Mouse (Mus musculus): ENCODE measurements around the gene Cdk15. TPM values are rescaled to one million over a fixed set of nuclear protein-coding genes. Genes with fewer than 3 reads are reported as not detected.
A peak's percentile ranks its signal among the peaks of the same experiment; 100 is the strongest.

Cdk15 gene
- total and polyA plus RNA-seq, 3 experiments = 0.04 TPM; not detected in 2

DNA sequence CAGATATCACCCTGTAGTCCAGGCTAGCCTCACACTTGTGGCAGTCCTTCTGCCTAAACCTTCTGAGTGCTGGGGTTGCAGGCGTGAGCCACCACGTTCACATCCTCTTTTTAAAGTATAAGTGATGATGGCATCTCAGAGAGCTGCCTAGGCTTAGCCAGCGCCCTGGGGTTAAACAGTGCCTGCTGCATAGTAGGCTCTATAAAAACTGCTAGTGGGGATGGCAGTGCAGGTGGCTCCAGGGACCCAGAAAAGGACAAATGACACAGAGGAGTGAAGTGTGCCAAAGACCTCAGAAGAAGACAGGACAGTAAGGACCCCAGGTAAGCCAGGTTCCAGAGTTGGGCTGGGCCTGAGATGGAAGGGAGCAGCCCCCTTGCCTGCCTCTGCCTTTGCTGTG lies 104.1 kb downstream of the Cdk15 start:
- H3K27me3 ChIP-seq (ENCODE audit: insufficient read depth, low read length) = no peaks in the 10 kb centered on the region
- TF ChIP-seq POLR2AphosphoS5 (IDR thresholded peaks at IDR 0.05; ENCODE audit: insufficient replicate concordance, low read depth, low read length) = no peak
- TF ChIP-seq CTCF (IDR thresholded peaks at IDR 0.05; ENCODE audit: low read depth, low read length) = no peak
- TF ChIP-seq GATA1 (IDR thresholded peaks at IDR 0.05; ENCODE audit: borderline replicate concordance, low read length) = no peak
- no peak for TF ChIP-seq GATA2 (IDR thresholded peaks at IDR 0.05; ENCODE audit: borderline replicate concordance, low read depth, low read length)
- TF ChIP-seq TAL1 (conservative IDR thresholded peaks at IDR 0.05; ENCODE audit: low read depth, low read length) = no peak
- no peak for ATAC-seq (ENCODE audit: extremely low read depth, insufficient number of reproducible peaks, low FRiP score, poor library complexity, severe bottlenecking)

DNA sequence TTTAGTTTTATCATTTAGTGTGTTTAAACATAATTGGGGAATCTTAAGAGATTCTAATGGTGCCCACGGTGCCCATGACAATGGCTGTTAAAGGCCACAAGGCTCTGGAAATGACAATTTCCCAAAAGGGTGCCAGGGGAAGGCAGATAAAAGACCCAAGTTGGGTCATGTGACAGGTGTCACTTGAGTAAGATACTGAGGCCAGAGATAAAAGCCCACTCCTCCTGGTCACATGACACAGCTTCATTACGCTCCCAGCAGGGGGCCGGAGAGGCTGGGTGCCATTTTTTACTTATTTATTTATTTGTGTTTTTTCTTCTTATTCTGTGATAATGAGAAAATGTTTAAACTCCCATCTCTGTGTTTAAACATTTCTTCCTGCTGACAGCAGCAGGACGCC lies 104.8 kb downstream of the Cdk15 start:
- no peaks in the 10 kb centered on the region for H3K36me3 ChIP-seq (replicated peaks)
- ATAC-seq (ENCODE audit: extremely low read depth, insufficient number of reproducible peaks, low FRiP score, poor library complexity, severe bottlenecking) (peak; percentile 55; the same call in 1 of the 2 replicates), DNase-seq (ENCODE audit: low spot score) (peak; percentile 32)
- H3K9me3 ChIP-seq (replicated peaks) = no peaks in the 10 kb centered on the region
- no peak overlapping the region for H3K4me3 ChIP-seq (ENCODE audit: low read depth, low read length)
- TF ChIP-seq GATA2 (IDR thresholded peaks at IDR 0.05; ENCODE audit: borderline replicate concordance, low read depth, low read length) (no peak), TAL1 (conservative IDR thresholded peaks at IDR 0.05; ENCODE audit: low read depth, low read length) (peak; percentile 48), POLR2AphosphoS5 (IDR thresholded peaks at IDR 0.05; ENCODE audit: insufficient replicate concordance, low read depth, low read length) (no peak), CTCF (IDR thresholded peaks at IDR 0.05; ENCODE audit: low read depth, low read length) (no peak)
- H3K27me3 ChIP-seq (ENCODE audit: insufficient read depth, low read length) = no peaks in the 10 kb centered on the region
- H3K4me1 ChIP-seq (ENCODE audit: insufficient read depth, low read depth, low read length) = peaks cover 71% of the 10 kb centered on the region

More for the DNA sequence above, 104.1 kb downstream of the Cdk15 start:
- no peak overlapping the region for H3K4me3 ChIP-seq (ENCODE audit: low read depth, low read length)
- DNase-seq (ENCODE audit: low spot score) = no peak
- no peaks in the 10 kb centered on the region for H3K9me3 ChIP-seq (replicated peaks)
- peaks cover 76% of the 10 kb centered on the region for H3K4me1 ChIP-seq (ENCODE audit: insufficient read depth, low read depth, low read length)
- no peaks in the 10 kb centered on the region for H3K36me3 ChIP-seq (replicated peaks)

DNA sequence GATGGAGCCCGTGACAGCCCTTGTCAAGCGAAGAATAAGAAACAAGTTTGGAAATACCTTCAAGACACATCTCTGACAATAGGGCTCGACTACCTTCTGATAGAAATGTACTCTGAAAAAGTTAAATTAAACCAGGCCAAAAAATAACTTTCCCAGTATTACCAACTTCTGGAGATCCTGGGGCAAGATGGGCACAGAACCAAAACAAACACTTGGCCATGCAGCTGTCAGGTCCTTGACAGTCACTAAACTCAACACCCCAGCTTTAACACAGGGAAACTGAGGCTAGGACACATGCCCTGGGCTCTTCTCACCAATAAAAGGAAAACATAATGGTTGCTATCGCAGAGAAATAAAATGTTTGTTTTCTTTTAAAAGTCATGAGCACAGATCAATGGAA lies 105.3 kb downstream of the Cdk15 start:
- H3K36me3 ChIP-seq (replicated peaks) = no peaks in the 10 kb centered on the region
- peaks cover 71% of the 10 kb centered on the region for H3K4me1 ChIP-seq (ENCODE audit: insufficient read depth, low read depth, low read length)
- DNase-seq (ENCODE audit: low spot score) (no peak), ATAC-seq (ENCODE audit: extremely low read depth, insufficient number of reproducible peaks, low FRiP score, poor library complexity, severe bottlenecking) (no peak)
- H3K9me3 ChIP-seq (replicated peaks) = no peaks in the 10 kb centered on the region
- H3K4me3 ChIP-seq (ENCODE audit: low read depth, low read length) = no peak overlapping the region
- TF ChIP-seq GATA1 (IDR thresholded peaks at IDR 0.05; ENCODE audit: borderline replicate concordance, low read length) = no peak
- H3K27me3 ChIP-seq (ENCODE audit: insufficient read depth, low read length) = no peaks in the 10 kb centered on the region

DNA sequence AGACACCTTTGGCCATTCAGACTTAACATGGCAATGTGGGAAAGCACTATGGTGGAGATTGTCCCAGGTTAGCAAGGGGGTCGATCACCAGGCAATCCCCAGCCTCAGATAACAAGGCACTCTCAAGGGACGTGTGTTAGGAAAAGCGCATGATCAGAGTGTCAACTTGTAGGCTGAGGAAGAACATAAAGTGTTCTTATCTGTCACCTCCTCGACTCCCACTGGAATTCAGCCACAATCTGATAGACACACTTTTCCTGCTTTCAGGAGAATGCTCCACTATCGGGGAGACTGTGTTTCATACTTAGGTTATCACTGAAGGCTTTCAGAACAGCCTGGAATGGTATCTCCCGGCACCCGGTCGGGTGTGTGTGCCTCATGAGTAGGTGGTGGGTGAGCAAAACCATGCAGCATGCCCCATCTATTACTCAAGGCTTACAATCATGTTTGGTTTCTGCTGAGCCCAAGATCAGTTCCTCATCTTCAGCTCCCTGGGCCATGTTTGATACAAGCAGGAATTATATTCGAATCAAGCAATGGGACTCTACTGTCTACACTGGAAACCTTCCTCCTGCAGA lies 107.8 kb downstream of the Cdk15 start:
- TF ChIP-seq CTCF (IDR thresholded peaks at IDR 0.05; ENCODE audit: low read depth, low read length) = no peak
- no peak for TF ChIP-seq POLR2AphosphoS5 (IDR thresholded peaks at IDR 0.05; ENCODE audit: insufficient replicate concordance, low read depth, low read length)
- H3K27me3 ChIP-seq (ENCODE audit: insufficient read depth, low read length) = no peaks in the 10 kb centered on the region
- ATAC-seq (ENCODE audit: extremely low read depth, insufficient number of reproducible peaks, low FRiP score, poor library complexity, severe bottlenecking) (no peak), DNase-seq (ENCODE audit: low spot score) (no peak)
- H3K9me3 ChIP-seq (replicated peaks) = no peaks in the 10 kb centered on the region
- no peak overlapping the region for H3K4me3 ChIP-seq (ENCODE audit: low read depth, low read length)
- no peaks in the 10 kb centered on the region for H3K36me3 ChIP-seq (replicated peaks)
- H3K4me1 ChIP-seq (ENCODE audit: insufficient read depth, low read depth, low read length) = peaks cover 70% of the 10 kb centered on the region

DNA sequence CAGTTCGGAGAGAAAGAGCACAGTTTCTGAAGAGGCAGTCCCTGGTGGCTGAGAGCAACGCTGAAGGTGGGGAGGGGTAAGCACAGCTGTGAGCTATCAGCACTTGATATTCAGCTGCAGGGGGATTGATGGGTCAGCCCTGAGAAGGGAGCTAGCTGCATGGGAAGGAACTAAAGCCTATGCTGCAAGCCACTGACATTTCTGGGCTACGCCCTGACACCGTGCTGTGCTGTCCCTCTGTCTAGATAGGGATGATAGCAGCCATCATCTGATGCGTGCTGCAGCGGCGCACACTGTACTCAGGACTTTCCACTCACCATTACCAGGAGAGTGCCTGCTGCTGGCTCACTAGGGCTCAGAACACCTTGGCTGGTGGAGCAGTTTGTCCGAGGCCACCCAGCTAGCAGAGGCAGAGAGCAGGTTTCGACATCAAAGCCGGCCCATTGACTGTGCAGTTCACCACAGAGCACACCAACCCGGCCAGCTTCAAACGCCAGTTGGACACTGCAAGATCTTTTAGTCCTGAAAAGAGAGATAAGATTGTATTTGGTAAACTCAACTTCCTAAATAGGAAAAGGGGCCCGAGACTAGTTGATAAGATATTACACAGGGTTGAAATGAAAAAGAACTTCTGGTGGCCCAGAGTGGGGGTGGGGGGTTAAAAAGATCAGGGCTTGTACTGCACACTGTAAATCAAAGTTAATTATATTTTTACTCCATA lies 111.4 kb downstream of the Cdk15 start:
- DNase-seq (ENCODE audit: low spot score) (peak; percentile 64), ATAC-seq (ENCODE audit: extremely low read depth, insufficient number of reproducible peaks, low FRiP score, poor library complexity, severe bottlenecking) (peak; percentile 83)
- Histone ChIP-seq H3K9me3 (replicated peaks) (no peaks in the 10 kb centered on the region), H3K4me3 (ENCODE audit: low read depth, low read length) (peak overlapping the region; percentile 71), H3K27me3 (ENCODE audit: insufficient read depth, low read length) (no peaks in the 10 kb centered on the region), H3K36me3 (replicated peaks) (no peaks in the 10 kb centered on the region), H3K4me1 (ENCODE audit: insufficient read depth, low read depth, low read length) (peaks cover 53% of the 10 kb centered on the region)
- TF ChIP-seq GATA2 (IDR thresholded peaks at IDR 0.05; ENCODE audit: borderline replicate concordance, low read depth, low read length) = peak; percentile 92; the same call in 1 of the 2 replicates
- TF ChIP-seq CTCF (IDR thresholded peaks at IDR 0.05; ENCODE audit: low read depth, low read length) = no peak
- TF ChIP-seq TAL1 (conservative IDR thresholded peaks at IDR 0.05; ENCODE audit: low read depth, low read length) = 0 out of 2 replicates have a peak, but pooled peaks have one; percentile 11

DNA sequence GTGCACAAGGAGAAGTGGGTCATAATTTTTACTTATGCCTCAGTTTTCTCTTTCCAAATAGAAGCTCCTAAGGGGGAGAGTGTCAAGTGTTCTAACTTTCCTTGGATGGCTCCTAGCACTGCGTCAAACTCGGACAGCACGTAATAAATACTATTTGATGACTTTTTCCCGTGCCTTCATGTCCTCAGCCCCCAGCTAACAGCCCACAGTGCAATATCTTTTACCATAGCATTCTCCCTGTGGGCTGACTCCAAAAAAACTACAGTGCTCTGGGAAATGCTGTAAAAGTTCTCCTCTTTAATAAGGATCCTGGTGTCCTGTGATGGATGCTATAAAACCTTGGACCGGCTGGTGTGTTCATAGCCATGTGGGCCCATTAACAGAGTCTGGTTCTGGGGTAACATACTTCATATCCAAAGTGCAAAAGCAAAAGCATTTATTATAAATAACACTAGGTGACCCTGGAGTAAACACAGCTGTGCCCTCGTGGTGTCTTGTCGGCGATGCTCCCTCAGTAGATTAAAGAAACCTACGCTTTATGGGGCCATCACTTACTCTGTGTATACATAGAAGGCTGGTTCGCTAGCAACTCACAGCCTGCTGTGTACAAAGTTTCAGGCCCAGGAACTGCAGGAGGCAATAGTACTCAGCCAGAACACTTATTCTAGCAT lies 112.1 kb downstream of the Cdk15 start:
- Histone ChIP-seq H3K4me3 (ENCODE audit: low read depth, low read length) (no peak overlapping the region), H3K9me3 (replicated peaks) (no peaks in the 10 kb centered on the region), H3K36me3 (replicated peaks) (no peaks in the 10 kb centered on the region), H3K27me3 (ENCODE audit: insufficient read depth, low read length) (no peaks in the 10 kb centered on the region), H3K4me1 (ENCODE audit: insufficient read depth, low read depth, low read length) (peaks cover 53% of the 10 kb centered on the region)
- DNase-seq (ENCODE audit: low spot score) (no peak), ATAC-seq (ENCODE audit: extremely low read depth, insufficient number of reproducible peaks, low FRiP score, poor library complexity, severe bottlenecking) (no peak)
- TF ChIP-seq TAL1 (conservative IDR thresholded peaks at IDR 0.05; ENCODE audit: low read depth, low read length) (no peak), CTCF (IDR thresholded peaks at IDR 0.05; ENCODE audit: low read depth, low read length) (no peak), GATA2 (IDR thresholded peaks at IDR 0.05; ENCODE audit: borderline replicate concordance, low read depth, low read length) (no peak), POLR2AphosphoS5 (IDR thresholded peaks at IDR 0.05; ENCODE audit: insufficient replicate concordance, low read depth, low read length) (no peak), GATA1 (IDR thresholded peaks at IDR 0.05; ENCODE audit: borderline replicate concordance, low read length) (no peak)
